Mouse (Mus musculus): ENCODE measurements around the gene Gulp1.

- TF ChIP-seq MAX (IDR thresholded peaks at IDR 0.05) (no peak), CTCF (IDR thresholded peaks at IDR 0.05; ENCODE audit: control insufficient read depth, insufficient read depth, insufficient read length) (no peak), USF1 (IDR thresholded peaks at IDR 0.05; ENCODE audit: low read depth) (no peak), CEBPB (IDR thresholded peaks at IDR 0.05; ENCODE audit: low read depth) (no peak)
These were observed 255.1 kb downstream of the Gulp1 start for GRCm38 (mm10) chr1:44806368-44806767.

All from C2C12 (cell line).